Mouse (Mus musculus): Measurements from ENCODE around the gene Isg20.

DNA sequence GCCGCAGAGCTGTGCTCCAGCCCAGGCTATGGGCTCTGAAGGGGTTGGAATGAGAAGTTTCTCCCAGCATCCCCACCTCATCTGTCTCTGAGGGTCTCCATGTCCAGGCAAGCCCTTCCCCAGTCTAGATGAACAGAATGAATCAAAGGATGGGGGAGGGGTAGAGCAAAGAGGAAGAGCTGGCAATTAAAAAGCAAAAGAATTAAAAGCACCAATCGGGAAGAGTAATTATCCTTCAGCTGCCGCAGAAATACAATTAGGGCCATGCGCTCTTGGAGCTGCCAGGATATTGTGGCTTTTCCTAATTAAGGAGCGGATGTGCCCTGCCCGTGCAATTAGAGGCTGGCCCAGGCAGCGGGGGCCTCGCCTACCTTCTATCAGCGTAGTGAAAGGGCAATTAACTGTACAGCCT is 25.8 kb upstream of the Isg20 start:
- TF ChIP-seq MAFK (IDR thresholded peaks at IDR 0.05; ENCODE audit: insufficient replicate concordance, low read length), result no peak
- TF ChIP-seq RCOR1 (conservative IDR thresholded peaks at IDR 0.05; ENCODE audit: low read depth, low read length), result no peak
- no peak for TF ChIP-seq EP300 (IDR thresholded peaks at IDR 0.05; ENCODE audit: low read length)

Measured in CH12.LX (cell line).